Mouse (Mus musculus) hindbrain, embryonic 12.5 days (tissue): ENCODE measurements around the gene Mettl11b. TPM values are rescaled to one million over a fixed set of nuclear protein-coding genes. Genes with fewer than 3 reads are reported as not detected.
"Not testable (repeated sequence)": the region's sequence is repeated elsewhere in the genome, so short reads cannot be mapped to it uniquely, and the experiment has no call there.

Experiments used
- ATAC-seq: fragments of 200-750 bp; cut with Nextera tagmentation; 2 replicates; pipeline ENCODE4 v1.8.0; 2017; ENCODE audit warnings: moderate TSS enrichment; ENCODE audit not compliant: low FRiP score
- H3K27ac ChIP-seq: fragments of 300-500 bp; sonication (generic); 2 replicates; pipeline ENCODE4 v1.5.1; 2016; ENCODE audit warnings: mild to moderate bottlenecking
- H3K27me3 ChIP-seq: fragments of 300-500 bp; sonication (generic); 2 replicates; pipeline ENCODE4 v1.6.1; 2016; ENCODE audit warnings: mild to moderate bottlenecking
- H3K36me3 ChIP-seq: fragments of 300-500 bp; sonication (generic); 2 replicates; pipeline ENCODE4 v1.6.1; 2016; ENCODE audit warnings: mild to moderate bottlenecking
- H3K4me1 ChIP-seq: fragments of 300-500 bp; sonication (generic); 2 replicates; pipeline ENCODE4 v1.6.1; 2016
- H3K4me2 ChIP-seq: fragments of 300-500 bp; sonication (generic); replicated peaks from 2 replicates; pipeline ENCODE4 v1.6.1; 2016; ENCODE audit warnings: mild to moderate bottlenecking
- H3K4me3 ChIP-seq: fragments of 300-500 bp; sonication (generic); 2 replicates; pipeline ENCODE4 v1.5.1; 2016; ENCODE audit warnings: mild to moderate bottlenecking
- H3K9ac ChIP-seq: fragments of 300-500 bp; sonication (generic); 2 replicates; pipeline ENCODE4 v1.6.1; 2016; ENCODE audit warnings: mild to moderate bottlenecking, moderate library complexity
- H3K9me3 ChIP-seq: fragments of 300-500 bp; sonication (generic); replicated peaks from 2 replicates; pipeline ENCODE4 v1.6.1; 2016; ENCODE audit warnings: mild to moderate bottlenecking
- WGBS: fragments of 180-500 bp; shearing (Covaris S2); methylation state at CpG from one replicate; pipeline ENCODE4 v1.1.7; 2016; 5-methylcytosine and 5-hydroxymethylcytosine counted together
- polyA plus RNA-seq: library from polyadenylated mRNA; unstranded; fragments of >200 nt; fragmentation: Nextera tagmentation; extraction: Ambion mirVana; gene quantifications from 2 replicates; pipeline ENCODE4 v1.2.1, GENCODE M21; 2016

Gene Mettl11b
- 1.6 and 1.9 TPM in 2 replicates for polyA plus RNA-seq

- no peak within 1 kb of the TSS for H3K9ac ChIP-seq
- ATAC-seq = no peak
- H3K4me2 ChIP-seq = peak within 1 kb of the TSS; percentile 27
- 31% methylated on average over 9 of the region's 9 CpGs for WGBS
- H3K4me1 ChIP-seq = peaks cover 10% of the 10 kb centered on the region
- no peaks in the 10 kb centered on the region for H3K36me3 ChIP-seq
- no peak within 1 kb of the TSS for H3K4me3 ChIP-seq
- H3K27ac ChIP-seq = no peak within 1 kb of the TSS; the same call in 1 of the 2 replicates
- no peaks in the 10 kb centered on the region for H3K27me3 ChIP-seq
- H3K9me3 ChIP-seq = no peaks in the 10 kb centered on the region
Measured at GRCm38 (mm10) chr1:163725106-163725759, at the start of gene Mettl11b. Mettl11b (minus strand) TSS chr1:163725232.

DNA sequence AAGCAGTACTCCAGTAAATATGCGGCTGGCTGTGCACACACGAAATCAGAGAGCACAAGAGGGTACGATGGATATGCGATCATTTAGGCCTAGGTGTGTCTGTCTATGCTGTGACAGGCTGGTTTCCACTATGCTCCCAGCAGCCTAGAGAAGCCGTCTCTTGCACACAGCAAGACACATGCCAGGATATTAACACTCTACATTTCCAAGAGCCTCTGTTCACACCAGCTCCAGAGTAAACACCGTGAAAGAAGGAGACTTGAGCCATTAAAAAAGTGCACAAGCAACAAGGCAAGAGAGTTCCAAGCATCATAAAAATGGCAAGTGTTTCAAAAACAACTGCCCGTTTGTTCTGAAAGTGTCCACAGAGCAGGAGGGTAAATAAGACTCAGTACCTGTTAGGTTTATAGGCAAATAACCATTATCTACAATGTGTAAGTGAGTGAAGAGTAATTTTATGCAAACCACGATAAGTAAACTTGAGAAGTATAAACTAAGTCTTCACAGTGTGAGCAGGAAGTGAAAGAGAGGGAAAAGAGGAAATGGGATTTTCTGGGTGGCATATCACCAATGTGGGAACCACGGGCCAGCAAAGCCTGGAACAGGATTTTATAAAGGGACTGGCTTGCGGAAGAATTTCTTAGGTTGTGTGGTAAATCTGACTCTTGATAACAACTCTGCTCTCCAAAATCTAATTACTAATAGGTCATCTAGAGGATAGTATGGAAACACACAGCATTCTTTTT, 32.6 kb upstream of the Mettl11b start:
- H3K9me3 ChIP-seq = no peaks in the 10 kb centered on the region
- H3K36me3 ChIP-seq = no peaks in the 10 kb centered on the region
- H3K4me2 ChIP-seq = no peak overlapping the region
- no peaks in the 10 kb centered on the region for H3K4me1 ChIP-seq
- H3K9ac ChIP-seq = no peak overlapping the region
- no peak overlapping the region for H3K27ac ChIP-seq
- 82% methylated on average over 10 of the region's 10 CpGs for WGBS
- no peak overlapping the region for H3K4me3 ChIP-seq
- H3K27me3 ChIP-seq = no peaks in the 10 kb centered on the region
- no peak for ATAC-seq

DNA sequence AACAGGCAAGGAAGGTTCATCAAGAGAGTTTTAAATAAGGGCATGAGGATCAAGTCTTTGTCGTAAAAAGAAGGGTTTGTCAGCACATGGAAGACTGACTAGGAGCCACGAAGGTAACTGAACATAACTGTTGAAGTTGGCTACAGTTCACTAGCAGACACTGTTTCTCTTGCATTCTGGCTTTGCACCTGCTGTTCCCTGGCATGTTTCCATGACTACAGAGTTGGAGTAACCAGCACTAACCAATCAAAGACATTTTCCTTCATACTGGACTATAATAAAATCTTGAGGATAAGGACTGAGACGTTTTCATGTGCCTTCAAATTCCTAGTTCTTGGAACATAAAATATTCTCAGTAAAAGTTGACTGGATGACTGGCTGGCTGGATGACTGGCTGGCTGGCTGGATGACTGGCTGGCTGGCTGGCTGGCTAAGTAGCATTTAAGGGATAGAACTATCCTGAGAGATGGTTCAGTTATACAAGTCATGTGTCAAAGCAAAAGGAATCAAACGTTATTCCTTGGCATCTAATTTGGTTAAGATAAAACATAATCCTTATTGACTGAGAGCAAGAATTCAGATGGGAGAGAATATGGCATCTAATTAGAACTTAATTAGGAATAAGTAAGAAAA, 26.4 kb upstream of the Mettl11b start:
- Histone ChIP-seq H3K4me1 (no peaks in the 10 kb centered on the region), H3K27me3 (no peaks in the 10 kb centered on the region), H3K27ac (no peak overlapping the region), H3K9ac (no peak overlapping the region), H3K9me3 (no peaks in the 10 kb centered on the region), H3K4me2 (no peak overlapping the region), H3K4me3 (no peak overlapping the region), H3K36me3 (no peaks in the 10 kb centered on the region)
- WGBS = 71% methylated on average over 4 of the region's 4 CpGs
- no peak for ATAC-seq

- H3K9me3 ChIP-seq = no peaks in the 10 kb centered on the region
- WGBS = 82% methylated on average over 1 of the region's 1 CpGs
- no peak overlapping the region for H3K4me3 ChIP-seq
- no peak overlapping the region for H3K9ac ChIP-seq
- H3K4me1 ChIP-seq = no peaks in the 10 kb centered on the region
- H3K36me3 ChIP-seq = no peaks in the 10 kb centered on the region
- H3K27ac ChIP-seq = no peak overlapping the region
- ATAC-seq = no peak
- no peak overlapping the region for H3K4me2 ChIP-seq
- no peaks in the 10 kb centered on the region for H3K27me3 ChIP-seq
Measured at GRCm38 (mm10) chr1:163737239-163737533, 12.2 kb upstream of the Mettl11b start.

GRCm38 (mm10) chr1:163736441-163737238, 11.6 kb upstream of the Mettl11b start:
- H3K36me3 ChIP-seq = no peaks in the 10 kb centered on the region
- no peaks in the 10 kb centered on the region for H3K4me1 ChIP-seq
- no peak overlapping the region for H3K27ac ChIP-seq
- 82% methylated on average over 10 of the region's 10 CpGs for WGBS
- no peaks in the 10 kb centered on the region for H3K9me3 ChIP-seq
- H3K9ac ChIP-seq = no peak overlapping the region
- H3K4me2 ChIP-seq = no peak overlapping the region
- no peak for ATAC-seq
- no peaks in the 10 kb centered on the region for H3K27me3 ChIP-seq
- H3K4me3 ChIP-seq = no peak overlapping the region

GRCm38 (mm10) chr1:163731166-163731565, 6.1 kb upstream of the Mettl11b start:
- not testable (repeated sequence) for H3K9me3 ChIP-seq, H3K4me3 ChIP-seq, H3K27me3 ChIP-seq, H3K9ac ChIP-seq, ATAC-seq, H3K4me2 ChIP-seq, H3K36me3 ChIP-seq, H3K27ac ChIP-seq, H3K4me1 ChIP-seq
- WGBS = 90% methylated on average over 10 of the region's 10 CpGs

GRCm38 (mm10) chr1:163723913-163724312, 1.1 kb downstream of the Mettl11b start:
- no peaks in the 10 kb centered on the region for H3K27me3 ChIP-seq
- peaks cover 10% of the 10 kb centered on the region for H3K4me1 ChIP-seq
- H3K4me2 ChIP-seq = no peak overlapping the region
- WGBS = 47% methylated on average over 1 of the region's 1 CpGs
- no peak for ATAC-seq
- no peak overlapping the region for H3K9ac ChIP-seq
- H3K36me3 ChIP-seq = no peaks in the 10 kb centered on the region
- no peak overlapping the region for H3K27ac ChIP-seq
- H3K9me3 ChIP-seq = no peaks in the 10 kb centered on the region
- H3K4me3 ChIP-seq = no peak overlapping the region

GRCm38 (mm10) chr1:163708618-163709017, 16.4 kb downstream of the Mettl11b start:
- H3K4me2 ChIP-seq = no peak overlapping the region
- H3K36me3 ChIP-seq = no peaks in the 10 kb centered on the region
- no peak for ATAC-seq
- no peak overlapping the region for H3K4me3 ChIP-seq
- H3K27ac ChIP-seq = no peak overlapping the region
- WGBS = 44% methylated on average over 2 of the region's 2 CpGs
- H3K27me3 ChIP-seq = no peaks in the 10 kb centered on the region
- H3K9me3 ChIP-seq = no peaks in the 10 kb centered on the region
- H3K9ac ChIP-seq = no peak overlapping the region
- no peaks in the 10 kb centered on the region for H3K4me1 ChIP-seq

- Histone ChIP-seq H3K36me3 (no peaks in the 10 kb centered on the region), H3K27ac (no peak overlapping the region), H3K4me1 (no peaks in the 10 kb centered on the region), H3K4me3 (no peak overlapping the region), H3K4me2 (no peak overlapping the region), H3K9me3 (no peaks in the 10 kb centered on the region), H3K9ac (no peak overlapping the region), H3K27me3 (no peaks in the 10 kb centered on the region)
- no peak for ATAC-seq
- WGBS = 89% methylated on average over 7 of the region's 7 CpGs
Measured at GRCm38 (mm10) chr1:163700571-163700970, 24.5 kb downstream of the Mettl11b start.

GRCm38 (mm10) chr1:163699702-163700101, 25.3 kb downstream of the Mettl11b start:
- H3K27me3 ChIP-seq = no peaks in the 10 kb centered on the region
- H3K9me3 ChIP-seq = no peaks in the 10 kb centered on the region
- WGBS = 88% methylated on average over 3 of the region's 3 CpGs
- H3K4me1 ChIP-seq = no peaks in the 10 kb centered on the region
- no peaks in the 10 kb centered on the region for H3K36me3 ChIP-seq
- H3K9ac ChIP-seq = no peak overlapping the region
- ATAC-seq = no peak
- no peak overlapping the region for H3K4me2 ChIP-seq
- H3K4me3 ChIP-seq = no peak overlapping the region
- H3K27ac ChIP-seq = no peak overlapping the region

DNA sequence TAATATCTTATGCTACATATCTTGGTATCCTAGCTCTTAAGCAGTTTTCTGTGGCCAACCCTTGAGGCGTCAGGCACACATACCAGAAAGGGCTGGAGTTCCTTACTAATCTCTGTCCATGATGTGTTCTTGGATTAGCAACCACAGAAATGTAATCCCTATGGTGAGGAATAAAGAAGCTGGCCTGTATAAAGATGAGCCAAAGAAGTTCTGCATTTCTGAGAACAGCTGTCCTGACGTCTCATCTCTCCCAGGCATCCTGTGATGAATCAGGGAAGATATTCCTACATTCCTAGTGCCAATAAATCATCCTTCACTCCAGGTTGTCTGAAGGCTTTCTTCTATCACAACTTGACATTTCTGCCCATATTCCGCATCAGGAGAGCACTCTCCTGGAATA, 33.2 kb downstream of the Mettl11b start:
- no peaks in the 10 kb centered on the region for H3K36me3 ChIP-seq
- no peak overlapping the region for H3K4me2 ChIP-seq
- WGBS = 88% methylated on average over 3 of the region's 3 CpGs
- no peaks in the 10 kb centered on the region for H3K9me3 ChIP-seq
- no peak for ATAC-seq
- H3K4me3 ChIP-seq = no peak overlapping the region
- H3K4me1 ChIP-seq = no peaks in the 10 kb centered on the region
- no peak overlapping the region for H3K9ac ChIP-seq
- H3K27me3 ChIP-seq = no peaks in the 10 kb centered on the region
- H3K27ac ChIP-seq = no peak overlapping the region

DNA sequence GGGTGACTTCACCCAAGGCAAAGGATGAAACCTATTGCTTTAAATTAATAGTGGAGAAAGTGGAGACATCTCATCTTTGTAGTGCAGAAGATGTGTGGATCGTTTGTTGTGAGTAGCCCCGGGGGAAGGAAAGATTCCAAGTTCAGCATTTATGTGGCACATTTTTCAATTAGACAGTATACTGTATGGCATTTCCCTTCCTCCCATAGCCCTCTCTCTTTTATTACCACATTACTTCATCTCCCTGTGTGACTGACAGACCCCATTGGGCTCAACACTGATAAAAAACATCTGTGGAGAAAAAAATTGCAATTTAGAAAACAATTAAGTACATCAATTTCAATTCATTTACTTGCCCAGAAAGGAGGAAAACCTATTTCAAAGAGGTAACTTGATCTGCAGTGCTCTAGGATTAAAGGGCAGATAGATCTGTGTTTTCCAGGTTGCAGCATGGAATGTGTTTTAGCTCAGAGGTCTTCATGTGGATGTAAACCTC, 42.0 kb downstream of the Mettl11b start:
- Histone ChIP-seq H3K4me2 (no peak overlapping the region), H3K9me3 (no peaks in the 10 kb centered on the region), H3K36me3 (no peaks in the 10 kb centered on the region), H3K27ac (no peak overlapping the region), H3K4me3 (no peak overlapping the region), H3K27me3 (no peaks in the 10 kb centered on the region), H3K9ac (no peak overlapping the region), H3K4me1 (no peaks in the 10 kb centered on the region)
- ATAC-seq = no peak
- WGBS = 87% methylated on average over 2 of the region's 2 CpGs
